Mouse (Mus musculus): ENCODE data around the gene Slc25a12. TPM values are rescaled to one million over a fixed set of nuclear protein-coding genes. Genes with fewer than 3 reads are reported as not detected.

Slc25a12 gene
- polyA plus RNA-seq, 1 experiment: 40.7 TPM

- Histone ChIP-seq H3K4me3 (no peak overlapping the region), H3K27me3 (ENCODE audit: control insufficient read depth, insufficient read depth, insufficient read length) (no peaks in the 10 kb centered on the region), H3K4me2 (ENCODE audit: low read depth) (no peak overlapping the region), H3K36me3 (ENCODE audit: control insufficient read depth, insufficient read depth) (peaks cover 6% of the 10 kb centered on the region), H3ac (ENCODE audit: control insufficient read depth, insufficient read length) (no peak overlapping the region), H3K79me2 (ENCODE audit: control insufficient read depth, insufficient read depth) (no peaks in the 10 kb centered on the region)
- TF ChIP-seq POLR2AphosphoS2 (IDR thresholded peaks at IDR 0.05; ENCODE audit: insufficient read length, low read depth): no peak
- no peak for TF ChIP-seq SRF (IDR thresholded peaks at IDR 0.05; ENCODE audit: control insufficient read depth, insufficient read length, low read depth)
- TF ChIP-seq REST (IDR thresholded peaks at IDR 0.05; ENCODE audit: insufficient read depth, insufficient read length): no peak
- no peak for TF ChIP-seq MYOG (IDR thresholded peaks at IDR 0.05; ENCODE audit: control insufficient read depth in 1 of 3, insufficient read depth in 1 of 3, insufficient read length in 2 of 3, low read depth in 2 of 3)
- TF ChIP-seq MAX (IDR thresholded peaks at IDR 0.05; ENCODE audit: low read depth): no peak
- TF ChIP-seq TCF3 (IDR thresholded peaks at IDR 0.05; ENCODE audit: insufficient read length, low read depth): no peak
- TF ChIP-seq USF1 (IDR thresholded peaks at IDR 0.05; ENCODE audit: low read depth): no peak
- TF ChIP-seq E2F4 (IDR thresholded peaks at IDR 0.05; ENCODE audit: insufficient read depth): no peak
- TF ChIP-seq MYOD1 (IDR thresholded peaks at IDR 0.05; ENCODE audit: control insufficient read depth in 1 of 3, insufficient read length in 2 of 3, low read depth in 2 of 3): no peak
- no peak for TF ChIP-seq TCF12 (IDR thresholded peaks at IDR 0.05; ENCODE audit: insufficient read depth, poor library complexity, severe bottlenecking)
- TF ChIP-seq CEBPB (IDR thresholded peaks at IDR 0.05; ENCODE audit: insufficient read depth, poor library complexity, severe bottlenecking): no peak
- TF ChIP-seq POLR2A (IDR thresholded peaks at IDR 0.05; ENCODE audit: insufficient read length, low read depth): no peak
Measured at GRCm38 (mm10) chr2:71269332-71269731, 98.2 kb downstream of the Slc25a12 start.

- no peak for TF ChIP-seq SRF (IDR thresholded peaks at IDR 0.05; ENCODE audit: control insufficient read depth, insufficient read length, low read depth)
- no peak for TF ChIP-seq POLR2AphosphoS2 (IDR thresholded peaks at IDR 0.05; ENCODE audit: insufficient read length, low read depth)
- no peak for TF ChIP-seq REST (IDR thresholded peaks at IDR 0.05; ENCODE audit: insufficient read depth, insufficient read length)
- no peak for TF ChIP-seq TCF12 (IDR thresholded peaks at IDR 0.05; ENCODE audit: insufficient read depth, poor library complexity, severe bottlenecking)
- TF ChIP-seq MYOD1 (IDR thresholded peaks at IDR 0.05; ENCODE audit: control insufficient read depth in 1 of 3, insufficient read length in 2 of 3, low read depth in 2 of 3): no peak
- no peak for TF ChIP-seq TCF3 (IDR thresholded peaks at IDR 0.05; ENCODE audit: insufficient read length, low read depth)
- TF ChIP-seq USF1 (IDR thresholded peaks at IDR 0.05; ENCODE audit: low read depth): no peak
- Histone ChIP-seq H3K4me2 (ENCODE audit: low read depth) (no peak overlapping the region), H3K27me3 (ENCODE audit: control insufficient read depth, insufficient read depth, insufficient read length) (no peaks in the 10 kb centered on the region), H3K79me2 (ENCODE audit: control insufficient read depth, insufficient read depth) (no peaks in the 10 kb centered on the region), H3K36me3 (ENCODE audit: control insufficient read depth, insufficient read depth) (peaks cover 6% of the 10 kb centered on the region), H3K4me3 (no peak overlapping the region), H3ac (ENCODE audit: control insufficient read depth, insufficient read length) (no peak overlapping the region)
Measured at GRCm38 (mm10) chr2:71268691-71269090, 98.9 kb downstream of the Slc25a12 start.

- Histone ChIP-seq H3K79me2 (ENCODE audit: control insufficient read depth, insufficient read depth) (no peaks in the 10 kb centered on the region), H3K27me3 (ENCODE audit: control insufficient read depth, insufficient read depth, insufficient read length) (no peaks in the 10 kb centered on the region), H3K4me3 (no peak overlapping the region), H3K4me2 (ENCODE audit: low read depth) (no peak overlapping the region), H3ac (ENCODE audit: control insufficient read depth, insufficient read length) (no peak overlapping the region), H3K36me3 (ENCODE audit: control insufficient read depth, insufficient read depth) (peaks cover 31% of the 10 kb centered on the region)
- TF ChIP-seq SRF (IDR thresholded peaks at IDR 0.05; ENCODE audit: control insufficient read depth, insufficient read length, low read depth) (no peak), MYOD1 (IDR thresholded peaks at IDR 0.05; ENCODE audit: control insufficient read depth in 1 of 3, insufficient read length in 2 of 3, low read depth in 2 of 3) (no peak), MYOG (IDR thresholded peaks at IDR 0.05; ENCODE audit: control insufficient read depth in 1 of 3, insufficient read depth in 1 of 3, insufficient read length in 2 of 3, low read depth in 2 of 3) (no peak), REST (IDR thresholded peaks at IDR 0.05; ENCODE audit: insufficient read depth, insufficient read length) (no peak), CEBPB (IDR thresholded peaks at IDR 0.05; ENCODE audit: insufficient read depth, poor library complexity, severe bottlenecking) (no peak), E2F4 (IDR thresholded peaks at IDR 0.05; ENCODE audit: insufficient read depth) (no peak), POLR2AphosphoS2 (IDR thresholded peaks at IDR 0.05; ENCODE audit: insufficient read length, low read depth) (no peak), POLR2A (IDR thresholded peaks at IDR 0.05; ENCODE audit: insufficient read length, low read depth) (no peak), TCF12 (IDR thresholded peaks at IDR 0.05; ENCODE audit: insufficient read depth, poor library complexity, severe bottlenecking) (no peak), USF1 (IDR thresholded peaks at IDR 0.05; ENCODE audit: low read depth) (no peak), TCF3 (IDR thresholded peaks at IDR 0.05; ENCODE audit: insufficient read length, low read depth) (no peak), MAX (IDR thresholded peaks at IDR 0.05; ENCODE audit: low read depth) (no peak)
Measured at GRCm38 (mm10) chr2:71264585-71264984, 103.0 kb downstream of the Slc25a12 start.

GRCm38 (mm10) chr2:71256581-71256980, 111.0 kb downstream of the Slc25a12 start:
- no peaks in the 10 kb centered on the region for H3K27me3 ChIP-seq (ENCODE audit: control insufficient read depth, insufficient read depth, insufficient read length)
- H3K4me3 ChIP-seq: no peak overlapping the region
- H3K79me2 ChIP-seq (ENCODE audit: control insufficient read depth, insufficient read depth): no peaks in the 10 kb centered on the region
- TF ChIP-seq USF1 (IDR thresholded peaks at IDR 0.05; ENCODE audit: low read depth): no peak
- no peak overlapping the region for H3K4me2 ChIP-seq (ENCODE audit: low read depth)
- H3K36me3 ChIP-seq (ENCODE audit: control insufficient read depth, insufficient read depth): peaks cover 71% of the 10 kb centered on the region
- H3ac ChIP-seq (ENCODE audit: control insufficient read depth, insufficient read length): no peak overlapping the region

GRCm38 (mm10) chr2:71254836-71255235, 112.7 kb downstream of the Slc25a12 start:
- TF ChIP-seq USF1 (IDR thresholded peaks at IDR 0.05; ENCODE audit: low read depth) (no peak), TCF12 (IDR thresholded peaks at IDR 0.05; ENCODE audit: insufficient read depth, poor library complexity, severe bottlenecking) (no peak), TCF3 (IDR thresholded peaks at IDR 0.05; ENCODE audit: insufficient read length, low read depth) (no peak), REST (IDR thresholded peaks at IDR 0.05; ENCODE audit: insufficient read depth, insufficient read length) (no peak), POLR2AphosphoS2 (IDR thresholded peaks at IDR 0.05; ENCODE audit: insufficient read length, low read depth) (no peak), MYOD1 (IDR thresholded peaks at IDR 0.05; ENCODE audit: control insufficient read depth in 1 of 3, insufficient read length in 2 of 3, low read depth in 2 of 3) (no peak), MYOG (IDR thresholded peaks at IDR 0.05; ENCODE audit: control insufficient read depth in 1 of 3, insufficient read depth in 1 of 3, insufficient read length in 2 of 3, low read depth in 2 of 3) (no peak), SRF (IDR thresholded peaks at IDR 0.05; ENCODE audit: control insufficient read depth, insufficient read length, low read depth) (no peak), CEBPB (IDR thresholded peaks at IDR 0.05; ENCODE audit: insufficient read depth, poor library complexity, severe bottlenecking) (no peak)
- no peak overlapping the region for H3ac ChIP-seq (ENCODE audit: control insufficient read depth, insufficient read length)

More at GRCm38 (mm10) chr2:71254836-71255235, 112.7 kb downstream of the Slc25a12 start:
- H3K79me2 ChIP-seq (ENCODE audit: control insufficient read depth, insufficient read depth): no peaks in the 10 kb centered on the region
- H3K4me2 ChIP-seq (ENCODE audit: low read depth): no peak overlapping the region
- H3K4me3 ChIP-seq: no peak overlapping the region
- no peaks in the 10 kb centered on the region for H3K27me3 ChIP-seq (ENCODE audit: control insufficient read depth, insufficient read depth, insufficient read length)
- H3K36me3 ChIP-seq (ENCODE audit: control insufficient read depth, insufficient read depth): peaks cover 77% of the 10 kb centered on the region
